Mouse (Mus musculus) lung, adult 2 months (tissue): ENCODE data around the gene Cpd. TPM values are rescaled to one million over a fixed set of nuclear protein-coding genes. Genes with fewer than 3 reads are reported as not detected.

Experiments used
- DNase-seq: peaks from one replicate; pipeline ENCODE4 v3.0.0; 2022
- H3K4me1 ChIP-seq: fragments of 200-500 bp; 2 replicates; pipeline ENCODE4 v1.6.1; 2011; ENCODE audit warnings: low read length; ENCODE audit not compliant: control insufficient read depth, insufficient read depth
- H3K4me3 ChIP-seq: fragments of 200-500 bp; replicated peaks from 2 replicates; pipeline ENCODE3; 2011; ENCODE audit warnings: low read depth, mild to moderate bottlenecking, control low read depth, low read length; ENCODE audit errors: extremely low read depth
- CTCF ChIP-seq: fragments of 200-500 bp; IDR thresholded peaks from 2 replicates; pipeline ENCODE4 v1.5.1; 2011; ENCODE audit warnings: mild to moderate bottlenecking, low read length, control low read depth; ENCODE audit not compliant: insufficient read depth
- POLR2A ChIP-seq: fragments of 200-500 bp; IDR thresholded peaks from 2 replicates; pipeline ENCODE4 v1.6.1; 2011; ENCODE audit warnings: low read depth, mild to moderate bottlenecking, control low read depth, low read length, borderline replicate concordance; ENCODE audit errors: extremely low read depth
- WGBS: fragments of 180-500 bp; shearing (Covaris S2); methylation state at CpG from one replicate; pipeline ENCODE4 v1.1.7; 2018; 5-methylcytosine and 5-hydroxymethylcytosine counted together
- polyA plus RNA-seq: library from polyadenylated mRNA; depleted of rRNA; stranded (reverse); fragments of >200 nt; gene quantifications from 2 replicates; pipeline ENCODE4 v1.2.3, GENCODE M21; 2012

The Cpd gene
- polyA plus RNA-seq, 1 experiment, result 49.0 TPM

DNA sequence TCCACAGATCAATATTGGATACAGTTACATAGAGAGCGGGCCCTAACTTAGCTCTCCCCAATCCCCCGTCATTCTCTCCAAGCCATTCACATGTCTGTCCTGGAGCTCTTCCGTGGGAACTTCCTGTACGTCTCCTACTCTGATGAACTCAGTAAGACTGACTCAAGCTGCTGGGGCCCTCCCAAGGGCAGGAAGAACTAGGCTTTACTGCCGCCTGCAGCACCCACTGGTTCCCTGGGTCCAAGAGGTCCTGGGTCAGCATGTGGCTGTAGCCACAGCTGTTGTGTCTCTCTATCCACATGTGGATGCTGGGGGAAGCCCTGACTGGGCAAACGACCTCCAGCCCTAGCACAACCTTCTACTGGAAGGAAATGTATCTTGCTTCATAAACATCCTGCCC is 27.9 kb upstream of the Cpd start:
- 28% methylated on average over 6 of the region's 6 CpGs for WGBS
- TF ChIP-seq CTCF (no peak), POLR2A (no peak)
- Histone ChIP-seq H3K4me1 (peaks cover 4% of the 10 kb centered on the region; the same call in 1 of the 2 replicates), H3K4me3 (no peak overlapping the region)
- DNase-seq, result no peak

DNA sequence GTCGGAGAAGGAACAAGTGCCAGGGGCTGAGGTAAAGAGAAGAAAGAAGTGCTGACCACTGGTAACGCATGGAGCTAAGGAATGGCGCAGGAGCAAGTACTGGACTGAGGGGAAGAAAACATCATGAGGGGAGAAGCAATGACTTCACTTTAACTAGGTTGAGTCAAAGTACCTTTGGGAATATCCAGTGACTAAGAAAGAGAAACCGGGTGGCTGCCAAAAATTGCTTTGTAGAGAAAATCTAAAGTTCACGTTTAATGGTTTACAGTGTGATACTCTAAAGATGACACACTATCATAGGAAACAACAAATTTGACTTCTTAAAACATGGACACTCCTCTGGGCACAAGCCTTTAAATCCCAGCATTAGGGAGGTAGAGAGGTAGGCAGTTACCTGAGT is 27.0 kb upstream of the Cpd start:
- Histone ChIP-seq H3K4me1 (peaks cover 4% of the 10 kb centered on the region; the same call in 1 of the 2 replicates), H3K4me3 (no peak overlapping the region)
- TF ChIP-seq POLR2A, result no peak
- TF ChIP-seq CTCF, result no peak
- WGBS, result 84% methylated on average over 5 of the region's 5 CpGs
- no peak for DNase-seq

DNA sequence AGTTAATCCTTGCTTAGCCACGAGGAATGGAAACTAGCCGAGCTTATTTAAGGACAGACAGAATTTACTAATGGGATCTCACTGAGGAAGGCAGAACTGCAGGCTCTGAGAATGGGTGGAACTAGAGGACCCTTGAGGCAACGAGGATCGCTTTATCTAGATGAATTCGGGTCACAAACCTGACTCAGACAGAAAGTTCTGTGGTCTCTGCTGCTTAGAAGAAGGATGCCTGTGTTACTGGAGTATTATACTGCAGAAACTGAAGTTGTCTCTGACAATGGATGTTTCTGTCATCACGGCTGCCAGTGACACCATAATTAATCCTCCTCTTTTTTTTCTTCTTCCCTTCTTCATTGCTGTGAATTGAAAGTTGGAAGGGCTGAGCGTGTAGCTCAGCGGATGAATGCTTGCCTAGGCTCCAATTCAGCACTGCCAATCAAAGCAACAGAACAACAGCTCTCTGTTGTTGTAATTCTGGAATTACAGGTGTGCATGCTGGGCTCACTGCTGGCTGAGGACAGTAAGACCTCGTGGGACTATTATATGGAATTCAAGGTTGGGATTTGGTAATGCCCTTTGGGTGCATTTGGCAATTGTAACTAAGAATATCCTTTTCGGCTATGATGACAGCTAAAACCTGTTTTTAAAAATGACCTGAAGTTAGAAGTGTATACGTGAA is 25.9 kb upstream of the Cpd start:
- DNase-seq, result no peak
- TF ChIP-seq CTCF (no peak), POLR2A (no peak)
- 74% methylated on average over 11 of the region's 11 CpGs for WGBS
- H3K4me1 ChIP-seq, result peaks cover 4% of the 10 kb centered on the region; the same call in 1 of the 2 replicates
- H3K4me3 ChIP-seq, result no peak overlapping the region

DNA sequence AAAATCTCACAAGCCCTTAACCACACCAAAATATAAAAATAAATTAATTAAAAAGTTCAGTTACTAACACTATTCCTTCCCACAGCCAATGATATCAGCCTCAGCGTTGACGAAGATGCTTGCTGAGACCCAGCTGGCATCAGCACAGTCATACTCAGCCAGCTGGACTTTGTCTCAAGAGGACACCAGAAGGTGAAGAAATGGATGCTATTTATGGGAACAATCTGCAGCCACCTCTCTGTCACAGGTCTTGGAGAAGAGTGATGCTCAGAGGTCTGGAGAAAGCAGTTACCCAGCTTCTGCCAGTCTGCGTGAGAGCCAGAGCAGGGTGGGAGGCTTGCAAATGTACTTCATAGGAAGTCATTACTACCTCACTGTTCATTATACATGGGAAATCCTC is 14.4 kb upstream of the Cpd start:
- no peak for DNase-seq
- 83% methylated on average over 3 of the region's 3 CpGs for WGBS
- Histone ChIP-seq H3K4me1 (no peaks in the 10 kb centered on the region; the same call in 1 of the 2 replicates), H3K4me3 (no peak overlapping the region)
- TF ChIP-seq POLR2A, result no peak
- no peak for TF ChIP-seq CTCF

DNA sequence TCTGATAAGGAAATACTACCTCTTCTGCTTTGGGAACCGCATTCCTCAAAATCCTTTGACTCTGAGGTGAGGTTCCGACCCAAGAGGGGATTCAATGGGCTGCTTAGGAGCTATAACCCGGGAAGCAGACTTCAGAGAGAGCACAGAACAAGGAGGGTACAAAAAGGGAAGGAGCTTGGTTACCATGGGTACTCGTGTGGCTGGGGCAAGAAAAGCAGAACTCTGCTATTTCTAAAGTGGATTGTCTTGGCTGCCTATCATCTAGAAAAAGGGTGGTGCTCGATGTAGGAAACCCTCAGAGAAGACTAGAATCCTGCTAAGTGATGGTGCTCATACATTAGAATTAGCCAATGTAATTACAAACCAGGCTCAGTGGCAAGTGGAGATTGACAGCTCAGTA is 12.4 kb upstream of the Cpd start:
- WGBS, result 52% methylated on average over 5 of the region's 5 CpGs
- Histone ChIP-seq H3K4me1 (no peaks in the 10 kb centered on the region; the same call in 1 of the 2 replicates), H3K4me3 (no peak overlapping the region)
- no peak for DNase-seq
- TF ChIP-seq POLR2A (no peak), CTCF (no peak)

DNA sequence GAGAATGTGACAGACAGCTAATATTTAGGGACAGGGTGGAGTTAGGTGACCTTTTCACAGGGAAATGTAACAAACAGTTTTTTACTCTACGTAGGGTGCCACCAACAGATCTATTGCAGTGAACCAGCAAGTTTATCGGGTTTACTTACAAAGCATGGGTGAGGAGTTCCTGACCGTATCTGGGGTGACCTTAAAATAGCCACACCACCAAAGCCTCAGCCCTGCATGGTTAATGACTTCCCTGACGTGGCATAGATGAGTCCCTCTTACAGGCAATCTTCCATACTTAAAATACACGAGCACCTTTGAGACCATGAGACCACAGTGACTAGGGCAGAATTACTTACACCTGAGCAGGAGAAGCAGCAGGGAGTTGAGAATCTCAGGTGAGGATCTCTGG is 12.0 kb upstream of the Cpd start:
- no peak for DNase-seq

DNA sequence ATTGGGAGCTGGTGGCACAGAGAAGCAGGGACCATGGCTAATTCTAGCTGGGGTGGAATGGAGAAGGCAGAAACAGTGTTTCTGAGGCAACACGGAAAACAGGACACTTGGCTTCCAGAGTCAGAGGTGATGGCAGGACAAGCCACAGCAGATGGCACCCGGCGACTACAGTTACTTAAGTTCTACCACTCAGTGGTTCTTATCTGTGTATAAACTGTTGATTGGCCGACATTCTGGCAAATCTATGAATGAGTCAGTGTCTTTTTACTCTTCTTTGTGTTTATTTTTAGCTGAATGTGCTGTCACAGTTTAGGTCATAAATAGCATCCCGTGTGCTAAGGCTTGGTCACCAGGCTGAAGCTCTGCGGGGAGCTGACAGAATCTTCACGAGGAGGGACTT is 10.3 kb upstream of the Cpd start:
- 39% methylated on average over 7 of the region's 7 CpGs for WGBS
- Histone ChIP-seq H3K4me1 (no peaks in the 10 kb centered on the region; the same call in 1 of the 2 replicates), H3K4me3 (no peak overlapping the region)
- DNase-seq, result no peak
- TF ChIP-seq CTCF (0 out of 2 replicates have a peak, but pooled peaks have one; percentile 6), POLR2A (no peak)

More for the DNA sequence above, 12.0 kb upstream of the Cpd start:
- TF ChIP-seq POLR2A (no peak), CTCF (no peak)
- 57% methylated on average over 5 of the region's 5 CpGs for WGBS
- Histone ChIP-seq H3K4me1 (no peaks in the 10 kb centered on the region; the same call in 1 of the 2 replicates), H3K4me3 (no peak overlapping the region)

DNA sequence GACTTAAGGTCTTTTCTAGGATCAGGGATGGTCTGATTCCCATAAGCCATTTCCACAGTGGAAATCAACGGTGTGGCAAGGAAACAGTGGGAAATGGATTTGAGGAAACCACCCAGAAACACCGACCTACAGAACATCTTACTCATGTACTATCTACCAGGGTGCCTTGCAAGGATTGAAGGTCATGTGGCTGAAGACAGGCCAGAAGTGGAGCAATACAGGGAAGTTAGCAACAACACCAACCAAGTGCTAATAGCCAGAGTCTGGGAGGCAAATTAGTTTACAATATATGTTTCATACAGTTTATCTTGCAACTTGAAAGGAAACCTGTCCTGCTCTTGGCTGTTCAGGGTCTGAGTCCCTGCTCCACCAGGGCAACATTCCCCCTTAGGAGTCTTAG is 9.8 kb upstream of the Cpd start:
- no peak for TF ChIP-seq POLR2A
- TF ChIP-seq CTCF, result no peak
- Histone ChIP-seq H3K4me1 (no peaks in the 10 kb centered on the region; the same call in 1 of the 2 replicates), H3K4me3 (no peak overlapping the region)
- no peak for DNase-seq
- 74% methylated on average over 2 of the region's 2 CpGs for WGBS

DNA sequence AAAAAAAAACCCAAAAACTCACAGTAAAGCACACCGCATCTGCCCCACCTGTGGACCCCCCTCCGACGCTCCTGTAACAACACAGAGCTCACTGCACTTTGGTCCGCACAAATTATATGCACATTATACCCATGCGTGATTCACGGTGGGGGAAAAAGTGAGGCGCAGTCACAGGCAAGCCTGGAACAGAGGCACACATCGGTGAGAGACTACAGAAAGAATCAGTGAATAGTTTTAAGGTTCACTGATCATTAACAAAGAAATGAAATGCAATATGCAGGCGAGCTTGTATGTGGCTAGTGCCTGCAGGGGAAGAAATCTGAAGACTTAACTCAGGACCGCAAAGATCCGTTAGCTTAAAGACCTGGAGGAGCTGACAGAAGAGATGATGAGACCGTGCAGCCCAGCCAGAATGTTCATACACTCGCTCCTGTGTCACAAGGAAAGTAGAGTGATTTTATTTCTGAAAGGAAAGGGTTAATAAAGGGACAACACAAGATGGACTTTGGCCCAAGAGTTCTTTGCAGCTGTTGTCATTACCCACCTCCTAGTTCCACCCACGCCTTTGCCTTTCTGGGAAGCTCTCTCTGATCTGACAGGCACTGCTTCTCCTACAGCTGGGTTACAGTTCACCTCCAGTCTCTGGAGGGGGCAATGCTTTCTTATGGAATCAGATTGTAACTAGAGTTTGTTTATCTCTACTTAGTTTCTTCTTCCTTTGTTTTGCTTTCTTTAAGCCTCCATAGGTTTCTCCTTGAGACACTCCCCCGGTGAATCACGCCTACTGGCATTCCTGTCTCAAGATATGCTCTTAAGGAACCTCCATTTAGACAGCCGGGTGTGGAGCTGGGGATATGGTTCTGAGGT is 7.9 kb upstream of the Cpd start:
- no peak for DNase-seq
- WGBS, result 68% methylated on average over 17 of the region's 17 CpGs
- Histone ChIP-seq H3K4me1 (no peaks in the 10 kb centered on the region), H3K4me3 (no peak overlapping the region)
- no peak for TF ChIP-seq CTCF
- no peak for TF ChIP-seq POLR2A
